Mouse (Mus musculus): ENCODE data around the gene Cwc25. TPM values are rescaled to one million over a fixed set of nuclear protein-coding genes. Genes with fewer than 3 reads are reported as not detected.
A peak's percentile ranks its signal among the peaks of the same experiment; 100 is the strongest.

The Cwc25 gene
- polyA plus RNA-seq, 1 experiment = 16.4 TPM

DNA sequence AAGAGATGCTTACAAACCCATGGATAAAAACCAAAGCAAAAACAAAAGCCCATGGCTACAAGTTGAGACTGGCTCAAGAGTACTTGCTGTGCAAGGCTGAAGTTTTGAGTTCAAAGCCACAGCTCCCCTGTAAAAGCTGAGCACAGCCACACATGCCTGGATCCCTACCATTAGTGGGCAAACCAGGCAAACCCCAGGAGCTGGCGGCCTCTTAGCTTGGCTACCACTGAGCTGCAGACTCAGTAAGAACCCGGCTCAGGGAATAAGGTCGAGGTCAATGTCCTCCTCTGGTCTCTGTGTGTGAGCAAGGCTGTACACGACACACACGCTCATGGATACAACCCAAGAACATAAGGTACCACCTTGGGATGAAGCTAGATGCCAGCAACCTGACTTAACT is 17.9 kb downstream of the Cwc25 start:
- TF ChIP-seq CTCF (IDR thresholded peaks at IDR 0.05; ENCODE audit: borderline replicate concordance, insufficient read depth, low read length) (no peak), POLR2A (IDR thresholded peaks at IDR 0.05; ENCODE audit: low read depth, low read length) (no peak)
- no peak overlapping the region for H3K4me3 ChIP-seq (ENCODE audit: insufficient read depth, low read length)
- no peak overlapping the region for H3K27ac ChIP-seq (ENCODE audit: insufficient read depth, low read length)
- peaks cover 4% of the 10 kb centered on the region for H3K4me1 ChIP-seq (ENCODE audit: control insufficient read depth, insufficient read depth, low read length)

GRCm38 (mm10) chr11:97747773-97748172 is 18.6 kb downstream of the Cwc25 start:
- Histone ChIP-seq H3K4me3 (ENCODE audit: insufficient read depth, low read length) (no peak overlapping the region), H3K4me1 (ENCODE audit: control insufficient read depth, insufficient read depth, low read length) (peaks cover 8% of the 10 kb centered on the region), H3K27ac (ENCODE audit: insufficient read depth, low read length) (no peak overlapping the region)
- TF ChIP-seq CTCF (IDR thresholded peaks at IDR 0.05; ENCODE audit: borderline replicate concordance, insufficient read depth, low read length) (no peak), POLR2A (IDR thresholded peaks at IDR 0.05; ENCODE audit: low read depth, low read length) (no peak)

DNA sequence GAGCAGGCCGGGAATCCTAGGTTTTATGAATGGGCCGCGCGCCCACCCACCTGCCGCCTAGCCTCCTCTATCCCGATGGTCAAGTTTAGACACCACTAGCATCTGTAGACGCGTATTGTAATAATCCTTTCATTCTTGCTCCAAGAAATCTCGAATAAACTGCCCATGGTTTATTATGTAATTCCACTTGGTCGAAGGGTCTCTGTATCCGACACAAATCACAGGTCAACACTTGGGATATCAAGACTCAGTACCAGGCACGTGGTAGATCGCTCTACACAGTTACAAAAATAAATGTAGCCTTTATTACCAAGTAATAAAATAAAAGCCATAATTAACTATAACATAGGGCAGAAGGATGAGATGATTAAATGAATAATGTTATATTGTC is 21.0 kb downstream of the Cwc25 start:
- H3K4me1 ChIP-seq (ENCODE audit: control insufficient read depth, insufficient read depth, low read length) = peaks cover 16% of the 10 kb centered on the region
- no peak overlapping the region for H3K27ac ChIP-seq (ENCODE audit: insufficient read depth, low read length)
- H3K4me3 ChIP-seq (ENCODE audit: insufficient read depth, low read length) = no peak overlapping the region
- TF ChIP-seq CTCF (IDR thresholded peaks at IDR 0.05; ENCODE audit: borderline replicate concordance, insufficient read depth, low read length) = no peak
- TF ChIP-seq POLR2A (IDR thresholded peaks at IDR 0.05; ENCODE audit: low read depth, low read length) = no peak

DNA sequence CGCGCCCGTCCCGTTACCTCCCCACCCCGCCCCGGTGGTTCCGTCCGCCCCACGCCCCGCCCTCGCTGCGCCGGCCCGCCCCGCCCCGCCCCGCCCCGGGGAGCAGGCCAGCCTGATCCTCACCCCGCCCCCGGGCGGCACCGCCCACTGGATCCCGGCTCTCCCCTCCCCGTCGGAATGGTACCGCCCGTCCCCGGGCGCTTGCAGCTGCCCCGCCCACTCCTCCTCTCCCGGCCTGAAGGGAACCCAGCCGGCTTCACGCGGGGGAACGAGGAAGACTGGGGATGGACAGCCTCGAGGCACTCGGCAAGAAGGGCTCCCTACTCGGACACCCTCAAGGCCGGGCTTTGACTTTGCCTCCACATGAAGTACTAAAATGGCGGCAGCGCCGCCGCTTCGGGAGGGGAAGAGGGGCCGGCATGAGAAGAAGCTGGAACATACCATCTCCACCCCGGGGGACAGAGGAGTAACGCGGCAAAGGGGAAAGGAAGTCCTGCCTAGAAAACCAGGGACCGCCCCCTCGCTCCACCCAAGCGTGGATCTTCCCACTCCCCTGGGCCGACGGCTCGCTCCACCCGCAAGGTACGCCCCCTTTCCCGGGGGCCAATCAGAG is 21.5 kb downstream of the Cwc25 start:
- Histone ChIP-seq H3K4me3 (ENCODE audit: insufficient read depth, low read length) (peak overlapping the region; percentile 94), H3K4me1 (ENCODE audit: control insufficient read depth, insufficient read depth, low read length) (peaks cover 18% of the 10 kb centered on the region)

DNA sequence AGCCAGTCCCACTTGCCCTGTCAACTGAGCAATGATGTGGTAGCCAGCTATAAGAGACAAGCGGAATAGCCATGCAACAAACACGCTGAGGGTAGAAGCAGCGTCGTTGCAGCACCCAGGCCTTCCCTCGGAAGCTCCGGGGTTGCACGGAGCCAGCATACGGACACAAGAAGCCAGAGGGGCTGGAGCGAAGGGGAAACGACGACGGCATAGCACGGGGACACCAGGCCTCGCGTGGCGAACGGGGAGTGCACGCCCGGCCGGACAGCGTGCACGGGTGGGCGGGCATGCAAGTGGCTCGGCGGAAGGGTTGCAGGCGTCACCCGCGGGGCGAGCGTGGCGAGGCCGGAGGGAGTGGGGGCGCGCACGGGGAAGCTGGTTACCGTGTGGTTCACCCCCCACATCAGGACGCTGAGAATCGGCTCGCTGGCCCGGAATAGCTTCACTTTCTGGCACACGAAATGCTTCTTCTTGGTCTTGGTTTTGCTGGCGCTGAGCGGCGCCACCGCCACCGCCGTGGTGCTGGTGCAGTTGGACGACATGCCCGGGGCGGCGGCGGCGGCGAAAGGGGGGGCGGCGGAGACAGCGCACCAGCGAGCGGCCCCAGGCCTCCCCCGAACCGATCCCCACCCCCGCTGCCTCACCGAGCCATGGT is 22.2 kb downstream of the Cwc25 start, which contains the start of gene Pip4k2b:
Gene Pip4k2b, minus strand, starts transcription at position 642 of the 655 bp plus-strand sequence.
- Histone ChIP-seq H3K4me3 (ENCODE audit: insufficient read depth, low read length) (peak within 1 kb of the TSS; percentile 94), H3K27ac (ENCODE audit: insufficient read depth, low read length) (peak within 1 kb of the TSS; percentile 96), H3K4me1 (ENCODE audit: control insufficient read depth, insufficient read depth, low read length) (peaks cover 16% of the 10 kb centered on the region)
- TF ChIP-seq POLR2A (IDR thresholded peaks at IDR 0.05; ENCODE audit: low read depth, low read length) (peak; percentile 52; the same call in 1 of the 2 replicates), CTCF (IDR thresholded peaks at IDR 0.05; ENCODE audit: borderline replicate concordance, insufficient read depth, low read length) (no peak)

More for the DNA sequence above, 21.5 kb downstream of the Cwc25 start:
- TF ChIP-seq CTCF (IDR thresholded peaks at IDR 0.05; ENCODE audit: borderline replicate concordance, insufficient read depth, low read length) = no peak
- peak; percentile 50 for TF ChIP-seq POLR2A (IDR thresholded peaks at IDR 0.05; ENCODE audit: low read depth, low read length)
- H3K27ac ChIP-seq (ENCODE audit: insufficient read depth, low read length) = peak overlapping the region; percentile 96

- TF ChIP-seq POLR2A (IDR thresholded peaks at IDR 0.05; ENCODE audit: low read depth, low read length) (no peak), CTCF (IDR thresholded peaks at IDR 0.05; ENCODE audit: borderline replicate concordance, insufficient read depth, low read length) (no peak)
Observed at GRCm38 (mm10) chr11:97743423-97743822, 22.9 kb downstream of the Cwc25 start.

DNA sequence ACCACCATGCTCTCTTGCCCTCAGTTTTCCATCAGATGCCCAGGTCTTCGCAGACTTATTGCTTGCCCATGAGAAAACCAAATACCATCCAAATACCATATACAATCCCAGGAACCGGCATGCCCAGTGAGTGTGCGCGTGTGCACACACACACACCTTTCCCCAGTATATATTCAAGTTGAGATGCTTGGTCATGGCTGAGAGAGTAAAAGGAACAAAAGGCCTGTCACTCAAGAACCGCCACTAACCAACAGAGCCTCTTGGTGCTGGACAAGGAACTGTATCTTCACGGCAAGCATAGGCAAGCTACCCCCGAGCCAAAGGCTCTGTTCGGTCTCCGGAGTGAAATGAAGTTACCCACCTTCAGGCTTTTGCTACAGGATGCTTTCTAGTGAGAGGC is 23.8 kb downstream of the Cwc25 start:
- Histone ChIP-seq H3K27ac (ENCODE audit: insufficient read depth, low read length) (no peak overlapping the region), H3K4me3 (ENCODE audit: insufficient read depth, low read length) (peak overlapping the region; percentile 89)

More at GRCm38 (mm10) chr11:97743423-97743822, 22.9 kb downstream of the Cwc25 start:
- H3K27ac ChIP-seq (ENCODE audit: insufficient read depth, low read length) = peak overlapping the region; percentile 42
- peaks cover 14% of the 10 kb centered on the region; the same call in 1 of the 2 replicates for H3K4me1 ChIP-seq (ENCODE audit: control insufficient read depth, insufficient read depth, low read length)
- H3K4me3 ChIP-seq (ENCODE audit: insufficient read depth, low read length) = peak overlapping the region; percentile 89

GRCm38 (mm10) chr11:97742157-97742556 is 24.2 kb downstream of the Cwc25 start:
- no peak for TF ChIP-seq CTCF (IDR thresholded peaks at IDR 0.05; ENCODE audit: borderline replicate concordance, insufficient read depth, low read length)
- no peak for TF ChIP-seq POLR2A (IDR thresholded peaks at IDR 0.05; ENCODE audit: low read depth, low read length)
- Histone ChIP-seq H3K4me1 (ENCODE audit: control insufficient read depth, insufficient read depth, low read length) (peaks cover 18% of the 10 kb centered on the region), H3K4me3 (ENCODE audit: insufficient read depth, low read length) (no peak overlapping the region)

More for the DNA sequence above, 23.8 kb downstream of the Cwc25 start:
- H3K4me1 ChIP-seq (ENCODE audit: control insufficient read depth, insufficient read depth, low read length) = peaks cover 17% of the 10 kb centered on the region
- TF ChIP-seq CTCF (IDR thresholded peaks at IDR 0.05; ENCODE audit: borderline replicate concordance, insufficient read depth, low read length) (no peak), POLR2A (IDR thresholded peaks at IDR 0.05; ENCODE audit: low read depth, low read length) (no peak)

GRCm38 (mm10) chr11:97740190-97740589 is 26.2 kb downstream of the Cwc25 start:
- no peak overlapping the region for H3K4me3 ChIP-seq (ENCODE audit: insufficient read depth, low read length)
- peaks cover 18% of the 10 kb centered on the region for H3K4me1 ChIP-seq (ENCODE audit: control insufficient read depth, insufficient read depth, low read length)
- H3K27ac ChIP-seq (ENCODE audit: insufficient read depth, low read length) = peak overlapping the region; percentile 54
- TF ChIP-seq POLR2A (IDR thresholded peaks at IDR 0.05; ENCODE audit: low read depth, low read length) (no peak), CTCF (IDR thresholded peaks at IDR 0.05; ENCODE audit: borderline replicate concordance, insufficient read depth, low read length) (no peak)

More at GRCm38 (mm10) chr11:97742157-97742556, 24.2 kb downstream of the Cwc25 start:
- H3K27ac ChIP-seq (ENCODE audit: insufficient read depth, low read length) = no peak overlapping the region

- Histone ChIP-seq H3K4me1 (ENCODE audit: control insufficient read depth, insufficient read depth, low read length) (peaks cover 18% of the 10 kb centered on the region), H3K27ac (ENCODE audit: insufficient read depth, low read length) (no peak overlapping the region), H3K4me3 (ENCODE audit: insufficient read depth, low read length) (no peak overlapping the region)
- TF ChIP-seq POLR2A (IDR thresholded peaks at IDR 0.05; ENCODE audit: low read depth, low read length) = no peak
- no peak for TF ChIP-seq CTCF (IDR thresholded peaks at IDR 0.05; ENCODE audit: borderline replicate concordance, insufficient read depth, low read length)
Observed at GRCm38 (mm10) chr11:97739155-97739554, 27.2 kb downstream of the Cwc25 start.

Data from embryonic fibroblast, embryonic 13.5 days (primary cell).